Mouse (Mus musculus): Measurements from ENCODE around the gene Sh3gl3.

DNA sequence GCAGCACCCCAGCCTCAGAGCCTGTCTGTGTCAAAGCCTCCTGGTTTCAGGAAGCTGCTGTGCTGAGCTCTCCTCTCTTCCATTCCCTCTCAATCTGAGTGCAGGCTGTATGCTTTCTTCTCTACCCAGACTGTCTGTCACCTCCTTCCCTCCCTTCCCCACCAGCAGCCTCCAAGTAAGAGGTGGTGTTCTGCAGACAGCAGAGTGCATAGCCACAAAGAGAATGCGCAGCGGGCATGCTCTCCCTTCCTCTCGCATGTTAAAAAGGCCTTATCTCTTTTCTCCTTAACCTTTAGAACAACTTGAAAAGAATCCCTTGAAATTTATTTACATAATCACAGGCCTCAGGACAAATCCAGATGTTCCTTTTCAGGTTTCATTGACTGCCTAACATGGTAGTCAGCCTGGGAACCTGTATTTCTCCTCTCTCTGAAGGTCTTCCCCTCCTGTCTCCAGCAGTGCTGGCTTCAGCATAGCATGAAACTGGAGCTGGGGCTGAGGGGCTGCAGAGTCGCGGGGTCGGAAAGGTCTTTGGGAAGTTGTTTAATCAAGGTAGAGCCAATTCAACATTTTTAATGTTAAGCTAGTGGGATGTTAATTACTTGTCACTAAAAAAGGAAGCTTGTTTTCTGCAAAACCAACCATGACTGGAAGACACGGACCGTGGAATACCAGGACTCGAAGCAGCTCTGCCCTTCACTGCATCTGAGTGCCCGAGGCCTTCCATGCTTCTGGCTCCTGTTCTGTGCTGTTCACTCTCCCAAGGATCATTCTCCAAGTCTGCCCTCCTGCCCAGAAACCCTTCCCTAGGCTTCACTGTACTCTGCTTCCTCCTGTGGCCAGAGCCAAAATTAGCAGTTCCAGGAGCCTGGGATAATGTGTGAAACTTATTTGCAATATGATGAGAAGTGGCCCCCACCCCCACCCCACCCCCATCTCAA, 50.5 kb downstream of the Sh3gl3 start:
- TF ChIP-seq CTCF (IDR thresholded peaks at IDR 0.05; ENCODE audit: borderline replicate concordance, insufficient read depth, low read length) (no peak), POLR2A (IDR thresholded peaks at IDR 0.05; ENCODE audit: low read depth, low read length) (no peak)

Data from embryonic fibroblast, embryonic 13.5 days (primary cell).